Mouse (Mus musculus) bone marrow macrophage, adult 2 months (primary cell): Measurements from ENCODE around the gene Dclk2.

Source experiments
- CTCF ChIP-seq: IDR thresholded peaks from 2 replicates; pipeline ENCODE4 v1.5.1; 2012; ENCODE audit warnings: low read depth, mild to moderate bottlenecking, low read length, moderate library complexity
- POLR2A ChIP-seq: IDR thresholded peaks from 2 replicates; pipeline ENCODE4 v1.6.1; 2012; ENCODE audit warnings: mild to moderate bottlenecking, low read depth, low read length, borderline replicate concordance

- TF ChIP-seq CTCF: no peak
- no peak for TF ChIP-seq POLR2A
Observed at GRCm38 (mm10) chr3:86852867-86853266, 67.8 kb downstream of the Dclk2 start.
